Mouse (Mus musculus): ENCODE measurements around the gene Ptdss2.

The Ptdss2 gene

DNA sequence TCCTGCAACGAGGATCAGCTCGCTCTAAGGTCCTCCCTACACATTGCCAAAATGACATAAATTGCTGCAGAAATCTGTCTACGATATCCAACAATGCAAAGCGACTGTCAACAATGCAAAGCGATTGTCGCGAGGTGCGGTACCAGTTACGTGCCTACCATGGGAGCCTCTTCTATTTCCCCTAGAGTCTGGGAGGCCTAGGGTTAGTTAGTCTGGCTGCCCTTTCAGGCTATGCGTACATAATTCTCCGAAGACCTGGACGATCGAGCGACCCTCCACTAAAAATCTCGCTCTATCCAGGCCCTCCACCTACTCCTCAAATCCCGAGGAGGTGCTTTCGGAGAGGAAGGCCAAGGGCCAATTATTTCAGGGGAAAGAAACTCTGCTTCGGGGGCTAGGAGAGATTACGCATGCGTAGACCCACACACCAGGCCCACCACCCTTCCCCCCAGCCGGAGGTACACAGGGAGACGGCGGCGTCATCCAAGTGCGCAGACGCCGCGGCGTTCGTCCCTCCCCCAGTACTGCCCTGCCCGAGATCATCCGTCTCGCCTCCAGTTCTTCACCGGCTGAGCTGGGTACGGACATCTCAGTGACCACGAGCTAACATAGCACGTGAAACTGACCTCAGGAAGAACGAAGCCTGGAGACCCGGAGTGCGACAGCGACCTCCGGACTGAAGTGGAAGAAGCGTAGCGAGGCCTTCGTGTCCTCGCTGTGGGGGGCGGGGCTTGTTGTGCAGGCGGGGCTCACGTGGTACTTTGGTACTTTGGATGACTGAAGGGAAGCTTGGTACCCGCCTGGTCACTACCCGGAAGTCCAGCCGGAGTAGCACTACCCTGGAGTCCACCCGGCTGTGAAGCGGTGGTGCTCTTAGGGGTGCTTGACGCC is 50.2 kb downstream of the Ptdss2 start, which contains the start of gene Rnh1:
TSS of gene Rnh1 (minus strand) at position 742 of the 891 bp plus-strand sequence.
- CTCF ChIA-PET = interaction anchor here (0.8 kb wide), 1 partner anchor 731 kb away, joined by 3 read pairs; no protein-coding TSS in a partner anchor

DNA sequence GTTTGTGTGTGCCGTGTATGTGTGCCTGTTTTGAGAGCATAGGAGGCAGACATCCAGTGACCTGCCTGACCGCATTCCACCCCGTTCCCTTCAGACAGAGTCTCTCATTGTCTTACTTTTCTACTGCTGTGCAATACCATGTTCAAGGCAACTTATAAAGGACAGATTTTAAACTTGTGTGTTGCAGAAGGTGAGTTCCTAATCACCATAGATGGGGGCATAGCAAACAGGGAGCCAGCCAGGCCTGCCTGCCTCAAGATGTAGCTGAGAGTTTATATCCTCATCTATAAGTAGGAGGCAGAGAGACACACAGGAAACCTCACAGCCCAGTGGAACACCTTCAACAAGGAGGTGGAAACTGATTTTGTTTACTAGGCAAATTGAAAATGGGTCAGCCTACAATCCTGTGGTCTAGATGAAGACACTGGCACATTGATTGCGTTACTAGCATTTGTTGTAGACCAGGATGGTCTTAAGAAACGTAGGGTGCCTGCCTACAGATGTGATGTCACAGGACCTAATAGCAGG is 51.2 kb downstream of the Ptdss2 start:
- CTCF ChIA-PET = interaction anchor here (0.6 kb wide), 1 partner anchor 696 kb away, joined by 3 read pairs; no protein-coding TSS in a partner anchor

DNA sequence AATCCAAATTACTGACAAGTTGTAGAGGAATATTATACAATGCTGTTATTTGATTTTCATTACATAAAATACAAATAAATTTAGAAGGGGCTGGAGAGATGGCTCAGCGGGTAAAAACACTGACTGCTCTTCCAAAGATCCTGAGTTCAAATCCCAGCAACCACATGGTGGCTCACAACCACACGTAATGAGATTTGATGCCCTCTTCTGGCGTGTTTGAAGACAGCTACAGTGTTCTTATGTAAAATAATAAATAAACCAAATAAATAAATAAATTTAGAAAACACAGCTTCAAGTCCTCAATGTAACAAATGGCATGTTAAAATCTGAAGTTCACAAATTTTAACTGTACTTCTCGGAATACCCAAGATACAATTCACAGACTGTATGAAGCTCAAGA is 52.9 kb downstream of the Ptdss2 start:
- CTCF ChIA-PET = interaction anchor here (0.6 to 1.3 kb wide), 4 partner anchors 40 to 273 kb away, joined by 3 to 14 read pairs (median 4); no protein-coding TSS in a partner anchor

DNA sequence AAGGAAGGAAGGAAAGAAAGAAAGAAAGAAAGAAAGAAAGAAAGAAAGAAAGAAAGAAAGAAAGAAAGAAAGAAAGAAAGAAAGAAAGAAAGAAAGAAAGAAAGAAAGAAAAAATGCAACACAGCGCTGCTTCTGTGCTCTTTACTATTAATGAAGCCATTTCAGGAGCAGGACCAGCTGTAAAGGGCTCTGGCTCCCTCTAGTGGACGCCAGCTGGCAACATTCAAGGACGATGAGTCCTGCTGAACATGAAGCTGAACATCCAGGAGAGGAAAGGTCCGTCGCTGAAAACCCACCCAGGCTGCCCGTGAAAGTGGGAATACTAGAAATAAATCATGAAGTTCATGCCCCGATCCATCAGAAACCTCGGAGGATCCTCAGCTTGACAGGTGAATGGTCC is 54.0 kb downstream of the Ptdss2 start:
- CTCF ChIA-PET = interaction anchor here (0.6 to 1.3 kb wide), 4 partner anchors 103 to 234 kb away, joined by 3 to 7 read pairs (median 4); no protein-coding TSS in a partner anchor

DNA sequence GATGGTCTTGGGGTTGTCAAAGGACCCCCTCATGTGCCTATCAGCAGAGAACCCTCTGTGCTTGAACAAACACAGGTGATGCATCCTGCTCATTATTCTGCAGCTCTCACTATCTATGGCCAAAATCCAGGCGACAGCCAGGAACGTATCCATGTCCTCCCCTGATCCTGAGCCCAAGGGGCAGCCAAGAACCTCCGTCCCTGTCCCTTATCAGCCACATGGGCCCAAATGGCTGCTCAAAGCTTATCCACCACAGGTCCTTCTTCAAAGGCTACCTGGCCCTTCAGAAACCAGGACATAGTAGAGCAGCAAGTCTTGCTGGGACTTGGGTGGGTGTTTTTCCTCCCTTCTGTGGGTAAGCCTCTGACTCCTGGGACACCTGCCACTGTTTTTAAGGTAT is 66.0 kb downstream of the Ptdss2 start:
- CTCF ChIA-PET = no interaction called here

DNA sequence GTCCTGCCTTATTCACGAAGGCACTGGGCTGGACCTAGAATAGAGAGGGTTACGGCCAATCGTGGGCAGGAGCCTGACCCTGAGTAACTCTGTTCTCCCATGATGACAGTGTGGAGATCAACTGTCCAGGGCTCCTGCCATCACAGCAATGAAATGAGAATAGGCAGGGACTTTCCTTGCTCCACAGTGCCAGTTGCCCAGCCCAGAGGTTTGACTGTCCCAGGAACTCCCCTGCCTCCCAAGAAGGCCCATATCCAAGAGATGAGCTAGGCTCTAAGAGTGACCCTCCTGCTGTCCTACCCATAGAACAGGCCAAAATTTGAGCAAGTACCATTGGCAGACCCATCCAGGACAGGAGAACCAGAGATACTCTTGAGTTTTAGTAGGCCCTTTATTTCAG is 66.6 kb downstream of the Ptdss2 start:
- CTCF ChIA-PET = no interaction called here

DNA sequence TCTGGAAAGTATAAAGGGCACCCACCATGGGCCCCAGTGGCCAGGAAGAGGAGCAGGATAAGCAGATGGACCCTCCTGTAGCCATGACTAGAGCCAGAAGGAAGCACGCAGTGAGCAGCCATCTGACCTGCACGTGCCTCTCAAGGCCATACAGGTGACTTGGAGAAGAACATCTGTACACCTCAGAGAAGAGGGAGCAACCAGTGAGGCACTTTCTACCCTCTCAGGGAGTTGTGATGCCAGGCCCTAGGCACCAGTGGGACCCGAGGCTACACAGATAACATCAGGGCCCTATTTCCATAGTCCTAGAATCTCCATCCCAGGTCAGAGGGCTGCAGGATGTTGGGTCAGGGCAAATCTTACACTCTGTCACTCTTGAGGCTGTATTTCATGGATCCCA is 68.0 kb downstream of the Ptdss2 start:
- CTCF ChIA-PET = no interaction called here

DNA sequence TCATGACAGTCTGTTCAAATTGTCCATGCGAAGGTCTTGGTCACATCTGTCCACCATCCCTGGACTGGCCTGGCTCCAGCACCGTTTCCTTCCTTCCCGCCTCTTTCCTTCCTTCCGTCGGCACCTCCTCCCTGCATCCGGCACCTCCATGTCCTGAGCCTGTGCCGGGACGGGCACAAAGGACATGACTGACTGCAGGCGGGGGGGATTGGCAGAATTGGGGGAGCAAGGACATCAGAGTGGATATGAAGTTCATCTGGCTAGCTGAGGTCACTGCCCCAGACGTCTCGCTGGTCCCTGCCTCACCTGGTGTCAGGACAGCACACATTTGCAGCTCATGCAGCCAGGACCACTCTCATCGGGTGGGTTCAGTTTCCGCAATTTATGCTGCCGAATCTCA is 68.9 kb downstream of the Ptdss2 start:
- CTCF ChIA-PET = no interaction called here

DNA sequence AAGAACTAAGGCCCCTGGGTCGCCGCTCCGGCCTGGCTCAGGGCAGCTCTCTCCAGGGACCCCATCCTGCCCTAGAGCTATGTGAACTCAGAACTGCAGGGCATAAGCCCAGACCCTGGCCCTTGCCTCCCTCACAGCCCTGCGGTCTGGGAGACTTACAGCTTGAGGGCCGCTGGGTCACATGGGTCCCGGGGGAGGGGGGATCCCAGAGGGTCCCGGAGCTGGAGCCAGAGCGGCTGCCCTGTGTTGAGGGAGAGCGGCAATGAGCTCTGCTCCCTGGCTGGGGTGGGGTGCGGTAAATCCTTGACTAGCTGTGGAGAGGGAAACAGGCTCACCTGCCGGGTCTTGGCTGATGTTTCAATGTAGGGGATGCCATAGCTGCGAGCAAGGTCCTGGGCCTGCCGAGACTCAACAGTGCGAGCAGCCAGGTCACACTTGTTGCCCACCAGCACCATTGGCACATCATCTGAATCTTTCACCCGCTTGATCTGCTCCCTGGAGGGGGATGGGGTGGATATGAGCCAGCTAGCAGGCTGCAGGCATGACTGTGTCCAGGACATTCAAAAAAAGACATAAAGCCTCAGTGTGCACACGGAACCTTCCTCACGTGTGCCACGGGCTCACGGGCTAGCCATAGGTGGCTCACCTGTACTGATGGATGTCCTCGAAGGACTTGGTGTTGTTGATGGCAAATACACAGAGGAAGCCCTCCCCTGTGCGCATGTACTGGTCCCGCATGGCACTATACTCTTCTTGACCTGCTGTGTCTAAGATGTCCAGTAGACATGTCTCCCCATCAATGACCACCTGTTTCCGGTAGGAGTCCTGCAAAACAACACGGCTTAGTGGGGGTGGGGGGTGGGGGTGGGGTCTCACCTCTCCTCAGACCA is 69.9 kb downstream of the Ptdss2 start:
- CTCF ChIA-PET = no interaction called here

DNA sequence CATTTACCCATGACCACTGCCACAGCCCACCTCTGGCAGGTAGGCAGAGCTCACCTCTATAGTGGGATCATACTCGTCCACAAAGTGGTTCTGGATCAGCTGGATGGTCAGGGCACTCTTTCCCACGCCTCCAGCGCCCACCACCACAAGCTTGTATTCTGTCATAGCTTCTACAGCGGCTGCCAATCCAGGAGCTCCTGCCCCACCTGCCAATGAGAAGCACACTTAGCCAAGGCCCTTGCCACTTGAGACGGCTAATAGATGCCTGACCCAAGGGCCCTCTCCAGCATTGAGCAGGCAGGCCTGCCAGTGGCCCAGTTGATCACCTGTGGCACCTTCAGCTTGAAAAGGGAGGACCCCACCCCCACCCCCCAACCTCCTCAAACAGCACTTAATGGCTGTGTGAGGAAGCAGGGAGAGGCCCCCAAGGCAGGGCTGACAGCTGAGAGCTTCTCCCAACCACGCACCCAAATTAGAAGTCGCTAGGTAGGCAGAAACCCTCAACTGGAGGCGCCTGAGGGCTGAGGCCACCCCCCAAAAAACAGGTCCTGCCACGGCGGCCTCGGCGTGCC is 70.7 kb downstream of the Ptdss2 start:
- CTCF ChIA-PET = no interaction called here

DNA sequence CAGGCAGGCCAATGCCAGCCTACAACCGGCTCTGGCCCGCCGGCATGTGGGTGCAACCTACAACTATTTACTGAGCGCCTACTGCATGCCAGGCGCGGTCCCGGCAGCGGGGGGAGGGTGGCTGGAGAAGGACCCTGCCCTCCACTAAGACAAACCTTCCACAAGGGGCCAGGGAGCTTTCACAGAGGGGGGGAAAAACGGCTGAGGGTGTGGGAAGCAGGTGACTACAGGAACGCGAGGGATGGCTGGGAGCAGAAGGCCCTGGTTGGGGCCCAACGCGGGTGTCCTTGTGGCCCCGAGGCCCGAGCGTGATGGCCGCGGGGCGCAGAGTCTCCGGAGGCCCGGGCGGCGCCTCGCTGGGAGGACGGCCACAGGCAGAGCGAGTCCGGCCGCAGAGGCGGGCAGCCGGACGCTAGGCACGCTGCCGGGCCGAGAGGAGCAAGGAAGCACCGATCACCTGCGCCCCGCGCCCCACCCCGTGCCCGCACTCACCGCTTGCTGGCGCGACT is 71.2 kb downstream of the Ptdss2 start:
- CTCF ChIA-PET = no interaction called here

DNA sequence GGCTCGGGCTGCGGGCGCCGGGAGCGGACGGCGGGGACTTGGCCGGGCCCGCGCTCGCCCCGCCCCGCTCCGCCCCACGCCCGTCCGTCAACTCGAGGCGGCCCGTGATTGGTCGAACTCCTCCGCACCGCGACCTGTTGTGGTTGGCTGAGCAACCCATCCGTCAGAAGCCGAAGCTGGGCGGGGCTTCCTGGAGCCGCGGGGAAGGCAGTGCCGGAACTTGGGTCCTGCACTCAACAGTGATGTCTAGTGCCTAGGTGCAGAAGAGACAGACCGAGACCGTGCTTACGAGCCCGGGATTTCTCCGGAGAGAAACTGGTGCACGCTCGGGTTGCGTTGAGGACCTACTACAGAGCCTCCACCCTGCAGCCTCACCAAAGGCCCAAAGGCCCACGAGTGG is 71.8 kb downstream of the Ptdss2 start, which contains the start of the genes Hras and Lrrc56:
TSS of gene Hras (minus strand) at position 58 of the 400 bp plus-strand sequence.
TSS of gene Lrrc56 (plus strand) at position 210 of the 400 bp plus-strand sequence.
- CTCF ChIA-PET = no interaction called here

DNA sequence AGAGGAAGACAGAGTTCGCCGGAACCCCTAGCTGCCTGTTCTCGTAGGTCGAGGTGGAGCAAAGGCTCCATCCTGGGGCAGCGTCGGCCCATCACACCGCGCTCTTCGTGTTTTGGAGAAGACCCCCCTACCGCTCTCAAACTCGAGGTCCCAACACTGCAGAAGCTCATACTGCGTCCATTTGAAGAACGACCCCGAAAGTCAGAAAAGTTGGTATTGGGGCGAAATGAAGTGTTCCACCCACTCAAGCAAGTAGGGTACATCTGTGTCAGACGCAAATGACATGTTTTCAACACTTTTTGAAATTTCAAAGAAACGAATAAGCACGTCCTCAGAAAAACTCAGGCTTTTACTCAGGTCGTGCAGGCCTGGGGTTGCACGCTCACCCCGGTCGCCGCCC is 72.2 kb downstream of the Ptdss2 start:
- CTCF ChIA-PET = interaction anchor here (0.7 kb wide), 1 partner anchor 246 kb away, joined by 3 read pairs; no protein-coding TSS in a partner anchor

DNA sequence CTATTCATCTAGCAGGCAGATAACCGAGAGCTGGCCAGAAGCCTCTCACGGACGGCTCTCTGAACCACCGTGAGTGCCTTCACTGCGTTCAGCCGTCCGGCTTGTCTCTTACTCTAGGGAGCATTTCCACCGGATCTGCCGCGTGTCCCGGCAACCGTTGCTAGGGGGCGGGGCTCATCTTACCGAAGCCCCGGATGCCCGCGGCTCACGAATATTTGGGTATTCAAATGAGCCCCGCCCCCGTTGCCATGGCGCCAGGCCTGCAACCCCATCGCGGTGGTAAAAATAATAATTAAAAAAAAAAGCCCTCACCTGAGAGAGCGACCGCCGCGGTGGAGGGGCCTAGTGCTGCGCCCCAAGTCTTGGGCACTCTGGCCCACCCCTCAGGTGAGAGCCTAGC is 72.6 kb downstream of the Ptdss2 start:
- CTCF ChIA-PET = interaction anchor here (0.7 kb wide), 1 partner anchor 246 kb away, joined by 3 read pairs; no protein-coding TSS in a partner anchor

DNA sequence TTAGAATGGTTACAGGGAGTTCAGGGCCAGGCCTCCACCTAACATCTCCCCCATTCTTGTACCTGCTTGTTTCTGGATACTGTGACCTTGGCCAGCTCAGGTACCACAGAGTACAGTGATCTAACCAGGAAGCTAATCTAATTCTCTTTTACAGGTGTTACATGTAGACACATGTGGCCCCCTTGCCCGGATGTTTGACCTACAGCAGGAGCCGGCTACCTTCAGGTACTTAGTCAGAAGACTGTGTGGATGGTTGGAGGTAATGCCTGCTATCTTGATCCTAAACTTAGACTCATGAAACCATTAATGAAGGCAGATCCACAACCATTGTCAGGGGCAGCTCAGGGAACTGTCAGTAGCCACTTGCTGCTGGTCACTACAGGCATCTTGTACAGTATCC is 73.6 kb downstream of the Ptdss2 start:
- CTCF ChIA-PET = no interaction called here

DNA sequence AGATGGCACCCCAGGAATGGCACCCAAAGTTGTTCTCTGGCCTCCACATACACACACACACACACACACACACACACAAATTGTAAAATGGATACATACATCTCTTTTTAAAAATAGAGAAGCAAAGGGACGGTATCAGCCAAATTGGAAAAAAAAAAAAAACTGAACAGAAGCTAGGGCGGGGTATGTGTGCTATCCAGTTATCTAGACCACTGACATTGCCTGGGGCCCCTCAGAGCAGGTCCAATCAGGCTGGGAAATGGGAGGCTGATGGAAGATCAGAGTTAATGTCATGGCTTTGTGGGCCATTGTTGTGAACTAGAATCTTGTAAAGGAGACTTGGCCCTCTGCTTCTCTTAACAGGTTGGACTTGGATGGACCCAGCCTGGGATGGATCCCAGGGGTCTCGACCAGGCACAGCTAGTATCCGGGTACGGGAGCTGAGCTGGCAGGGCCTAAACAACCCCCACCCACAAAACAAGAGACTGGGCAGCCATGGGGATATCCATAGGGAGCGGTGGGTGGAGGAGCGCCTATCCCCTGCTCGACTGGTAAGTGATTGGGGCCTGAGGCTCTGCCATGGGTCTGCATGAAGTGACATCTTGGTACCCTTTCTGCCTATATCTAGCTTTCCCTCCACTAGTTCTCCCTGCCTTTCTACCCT is 74.6 kb downstream of the Ptdss2 start:
- CTCF ChIA-PET = interaction anchor here (0.6 kb wide), 1 partner anchor 379 kb away, joined by 4 read pairs; no protein-coding TSS in a partner anchor

DNA sequence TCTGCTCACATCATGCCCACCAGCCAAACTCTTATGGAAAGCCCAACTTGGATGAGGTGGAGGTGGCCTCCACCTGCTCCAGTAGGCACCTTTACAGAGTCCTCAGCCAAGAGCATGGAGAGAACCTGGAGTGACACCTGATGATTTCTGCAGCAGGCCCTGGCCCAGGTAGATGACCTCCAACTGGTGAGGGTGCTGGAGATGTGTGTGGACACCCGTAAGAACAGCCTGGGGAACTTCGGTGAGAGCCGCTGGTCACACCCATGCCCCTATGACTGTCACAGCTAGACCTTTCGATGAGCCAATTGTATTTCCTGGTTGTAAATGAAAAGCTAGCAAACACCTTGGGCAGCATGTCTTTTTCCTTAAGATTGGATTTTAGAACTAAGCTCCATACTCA is 75.9 kb downstream of the Ptdss2 start:
- CTCF ChIA-PET = no interaction called here

DNA sequence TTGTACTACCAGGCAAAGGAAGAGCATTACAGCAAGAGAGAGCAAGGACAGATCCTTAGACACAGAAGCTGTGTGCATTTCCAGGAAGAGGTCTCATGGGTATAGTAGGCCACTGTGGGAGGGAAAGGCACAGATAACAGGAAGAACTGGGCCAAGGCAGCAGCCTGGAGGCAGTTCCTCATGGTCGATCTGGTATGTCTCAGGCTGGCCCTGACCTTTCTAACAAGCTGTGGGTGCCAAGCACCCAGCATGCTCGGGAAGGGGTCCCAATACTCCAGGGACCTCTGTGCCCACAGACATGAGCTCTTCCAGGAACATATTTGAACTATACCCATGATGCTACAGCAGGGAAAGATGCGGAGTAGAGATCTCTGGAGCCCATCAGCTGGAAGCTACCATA is 82.4 kb downstream of the Ptdss2 start:
- CTCF ChIA-PET = no interaction called here

DNA sequence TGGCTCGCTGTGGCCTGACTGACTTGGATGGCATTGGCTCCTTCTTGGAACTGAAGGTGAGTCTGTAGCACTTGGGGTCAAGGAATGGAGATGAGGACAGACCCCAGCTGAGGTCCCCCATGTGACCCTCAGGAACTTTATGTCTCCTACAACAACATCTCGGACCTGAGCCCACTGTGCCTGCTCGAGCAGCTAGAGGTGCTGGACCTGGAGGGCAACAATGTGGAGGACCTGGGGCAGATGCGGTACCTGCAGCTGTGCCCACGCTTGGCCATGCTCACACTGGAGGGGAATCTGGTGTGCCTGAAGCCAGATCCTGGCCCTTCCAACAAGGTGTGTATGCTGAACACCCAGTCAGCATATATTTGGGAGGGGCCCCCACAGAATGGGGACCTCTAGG is 83.3 kb downstream of the Ptdss2 start:
- CTCF ChIA-PET = no interaction called here

DNA sequence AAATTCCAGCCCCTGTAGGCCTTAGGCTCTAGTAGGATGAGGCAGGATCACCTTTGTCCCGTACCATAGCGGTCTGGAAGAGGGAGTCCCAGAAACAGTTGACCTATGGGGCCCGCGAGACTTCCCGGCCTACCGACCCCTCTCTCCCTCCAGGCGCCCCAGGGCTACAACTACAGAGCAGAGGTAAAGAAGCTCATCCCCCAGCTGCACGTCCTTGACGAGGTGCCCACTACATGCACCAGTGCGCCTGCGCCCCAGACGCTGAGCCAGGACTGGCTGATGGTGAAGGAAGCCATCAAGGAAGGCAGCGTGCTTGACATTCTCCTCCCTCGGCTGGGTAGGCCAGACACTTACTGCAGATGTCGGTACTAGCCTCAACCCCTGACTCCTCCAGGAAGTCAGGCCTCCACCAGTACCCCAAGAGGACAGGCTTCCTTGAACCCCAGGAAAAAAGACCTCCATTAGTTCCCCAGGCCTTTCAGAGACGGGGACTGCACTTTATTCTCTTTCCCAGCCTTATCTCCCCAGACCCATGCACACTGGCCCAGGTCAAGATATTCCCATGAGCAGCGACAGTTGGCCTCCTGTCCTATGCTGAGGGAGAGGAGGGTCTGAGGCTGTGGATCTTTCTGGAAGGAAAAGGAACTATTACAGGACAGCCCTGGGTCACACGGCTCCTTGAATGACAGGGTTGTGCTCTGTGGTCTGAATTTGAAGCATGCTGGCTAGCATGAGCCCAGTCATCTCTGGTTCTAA is 84.2 kb downstream of the Ptdss2 start:
- CTCF ChIA-PET = no interaction called here

Measured in spleen, embryonic (tissue).